Mouse (Mus musculus): Measurements from ENCODE around the gene Clca3a1. TPM values are rescaled to one million over a fixed set of nuclear protein-coding genes. Genes with fewer than 3 reads are reported as not detected.

The Clca3a1 gene
- 0.12 TPM in 1 of 4 replicates, not detected in the others for total RNA-seq (2023; ENCODE audit: inconsistent age)

DNA sequence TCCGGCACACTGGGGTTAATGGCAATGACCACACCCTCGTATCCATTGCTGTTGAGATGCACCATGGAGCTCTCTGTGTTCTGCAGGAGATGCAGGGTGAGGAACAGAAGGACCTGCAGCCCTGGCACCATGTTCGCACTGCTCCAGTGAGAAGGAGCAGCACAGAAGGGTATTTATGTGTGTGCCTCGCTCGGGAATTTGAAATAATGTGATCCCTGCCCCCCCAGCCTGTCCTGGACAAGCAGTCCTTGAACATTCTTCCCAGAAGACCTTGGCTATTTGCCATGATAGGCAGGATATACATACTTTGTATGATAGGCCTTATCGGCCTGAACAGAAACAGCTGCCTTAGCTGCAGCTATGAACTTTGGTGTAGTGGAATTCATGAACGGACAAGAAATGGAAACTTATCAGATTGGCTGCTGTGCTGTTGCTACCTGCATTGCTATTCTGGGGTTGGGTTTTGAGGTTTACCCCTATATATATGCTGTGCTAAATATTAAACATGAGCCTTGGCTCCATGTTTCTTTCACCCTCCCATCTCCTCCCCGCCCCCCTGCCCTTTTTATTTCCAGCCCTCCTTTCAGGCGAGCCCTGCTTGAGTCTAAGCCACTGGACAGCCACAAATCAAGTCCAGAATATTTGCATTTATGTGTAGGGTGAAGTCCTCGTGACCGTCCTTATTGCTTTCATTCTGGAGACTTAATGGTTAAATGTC lies at the start of gene Clca3a1:
Clca3a1 (minus strand) TSS at position 386 of the 718 bp plus-strand sequence.

DNA sequence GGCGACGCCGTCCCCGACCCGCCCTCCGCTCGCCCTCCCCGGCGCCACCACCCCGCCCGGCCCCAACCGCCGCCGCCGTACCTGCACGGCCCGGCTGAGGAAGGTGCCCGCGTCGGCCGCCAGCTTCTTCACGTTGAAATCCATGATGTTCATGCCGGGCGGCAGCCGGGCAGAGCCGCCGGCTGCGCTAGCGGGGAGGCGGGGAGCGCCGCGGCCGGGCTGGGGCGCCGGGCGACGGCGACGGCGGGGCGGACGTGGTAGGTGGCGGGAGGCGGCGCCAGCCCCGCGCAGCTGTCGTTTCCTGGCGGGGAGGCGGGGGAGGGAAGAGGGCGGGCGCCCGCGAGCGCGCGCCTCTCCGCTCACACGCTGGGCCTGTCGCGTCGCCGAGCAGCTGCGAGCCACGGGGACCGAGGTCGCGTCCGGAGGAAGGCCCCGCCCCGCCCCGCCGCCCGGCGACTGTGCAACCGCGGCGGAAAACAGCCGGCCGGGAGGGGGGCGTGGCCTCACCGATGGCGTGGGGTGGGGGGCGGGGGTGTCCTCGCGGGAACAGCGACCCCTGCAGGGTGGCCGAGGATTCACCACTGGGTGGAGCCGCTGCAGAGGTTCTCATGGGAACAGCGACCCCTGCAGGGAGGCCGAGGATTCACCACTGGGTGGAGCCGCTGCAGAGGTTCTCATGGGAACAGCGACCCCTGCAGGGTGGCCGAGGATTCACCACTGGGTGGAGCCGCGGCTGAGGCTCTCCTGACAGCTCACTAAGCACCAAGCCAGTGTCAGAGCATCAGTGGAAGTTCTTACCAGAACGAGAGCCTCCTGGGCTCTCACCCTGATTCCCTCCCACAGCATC lies 40.7 kb downstream of the Clca3a1 start, which contains the start of gene Sh3glb1:
Sh3glb1 (minus strand) TSS at position 435 of the 847 bp plus-strand sequence.

Other genes starting within 250 kb of the Clca3a1 start
- gene Hs2st1, start 190.8 kb downstream of the Clca3a1 start, total RNA-seq (2023; ENCODE audit: inconsistent age): 13.6 to 17.1 TPM (median 14.5 TPM) in 4 replicates
- 116 to 133 TPM (median 123 TPM) in 4 replicates for gene Selenof, start 190.7 kb downstream of the Clca3a1 start, total RNA-seq (2023; ENCODE audit: inconsistent age)
- 126 to 140 TPM (median 130 TPM) in 4 replicates for gene Sh3glb1, start 40.6 kb downstream of the Clca3a1 start, total RNA-seq (2023; ENCODE audit: inconsistent age)
- gene Clca3a2, start 58.5 kb upstream of the Clca3a1 start, total RNA-seq (2023; ENCODE audit: inconsistent age): not detected in 4 replicates
- not detected in 4 replicates for gene Clca3b, start 88.4 kb upstream of the Clca3a1 start, total RNA-seq (2023; ENCODE audit: inconsistent age)
- gene Clca4b, start 171.6 kb upstream of the Clca3a1 start, total RNA-seq (2023; ENCODE audit: inconsistent age): not detected in 4 replicates
- not detected in 4 replicates for gene Clca4a, start 214.1 kb upstream of the Clca3a1 start, total RNA-seq (2023; ENCODE audit: inconsistent age)

Measured in B cell, adult (primary cell).